Mouse (Mus musculus): ENCODE measurements around the gene Car5b. TPM values are rescaled to one million over a fixed set of nuclear protein-coding genes. Genes with fewer than 3 reads are reported as not detected.

Gene Car5b
- polyA plus RNA-seq, 1 experiment from 2014 or later, result 1.2 TPM

GRCm38 (mm10) chrX:163938587-163938986 lies 89.2 kb downstream of the Car5b start:
- no peaks in the 10 kb centered on the region for H3K4me1 ChIP-seq (ENCODE audit: control insufficient read depth, insufficient read depth, low read depth, low read length)

GRCm38 (mm10) chrX:163934731-163935130 lies 93.1 kb downstream of the Car5b start:
- 81% methylated on average over 8 of the region's 8 CpGs for WGBS
- no peaks in the 10 kb centered on the region for H3K4me1 ChIP-seq (ENCODE audit: control insufficient read depth, insufficient read depth, low read depth, low read length)
- ATAC-seq, result no peak
- no peak overlapping the region for H3K4me3 ChIP-seq (ENCODE audit: low read length)
- no peak overlapping the region for H3K27ac ChIP-seq (ENCODE audit: low read depth, low read length)
- H3K9ac ChIP-seq (ENCODE audit: low read depth, low read length), result no peak overlapping the region
- H3K9me3 ChIP-seq (ENCODE audit: control insufficient read depth, low read length), result no peaks in the 10 kb centered on the region
- H3K36me3 ChIP-seq (ENCODE audit: control insufficient read depth, insufficient read depth, low read length), result no peaks in the 10 kb centered on the region
- no peak overlapping the region for H3K4me2 ChIP-seq (ENCODE audit: low read length)
- no peaks in the 10 kb centered on the region for H3K27me3 ChIP-seq (replicated peaks; ENCODE audit: control insufficient read depth, insufficient read depth, low read length)

More at GRCm38 (mm10) chrX:163938587-163938986, 89.2 kb downstream of the Car5b start:
- no peak overlapping the region for H3K4me2 ChIP-seq (ENCODE audit: low read length)
- no peak overlapping the region for H3K4me3 ChIP-seq (ENCODE audit: low read length)
- H3K27ac ChIP-seq (ENCODE audit: low read depth, low read length), result no peak overlapping the region
- H3K9ac ChIP-seq (ENCODE audit: low read depth, low read length), result no peak overlapping the region
- H3K36me3 ChIP-seq (ENCODE audit: control insufficient read depth, insufficient read depth, low read length), result peaks cover 4% of the 10 kb centered on the region
- ATAC-seq, result no peak
- no peaks in the 10 kb centered on the region for H3K27me3 ChIP-seq (replicated peaks; ENCODE audit: control insufficient read depth, insufficient read depth, low read length)
- H3K9me3 ChIP-seq (ENCODE audit: control insufficient read depth, low read length), result no peaks in the 10 kb centered on the region
- 94% methylated on average over 6 of the region's 6 CpGs for WGBS

GRCm38 (mm10) chrX:163929550-163929949 lies 98.2 kb downstream of the Car5b start:
- H3K27me3 ChIP-seq (replicated peaks; ENCODE audit: control insufficient read depth, insufficient read depth, low read length), result no peaks in the 10 kb centered on the region
- H3K4me3 ChIP-seq (ENCODE audit: low read length), result no peak overlapping the region
- no peaks in the 10 kb centered on the region for H3K36me3 ChIP-seq (ENCODE audit: control insufficient read depth, insufficient read depth, low read length)
- H3K9me3 ChIP-seq (ENCODE audit: control insufficient read depth, low read length), result no peaks in the 10 kb centered on the region
- no peak for ATAC-seq
- no peaks in the 10 kb centered on the region for H3K4me1 ChIP-seq (ENCODE audit: control insufficient read depth, insufficient read depth, low read depth, low read length)
- H3K4me2 ChIP-seq (ENCODE audit: low read length), result no peak overlapping the region
- H3K27ac ChIP-seq (ENCODE audit: low read depth, low read length), result no peak overlapping the region
- H3K9ac ChIP-seq (ENCODE audit: low read depth, low read length), result no peak overlapping the region

Other genes starting within 250 kb of the Car5b start
- gene Ap1s2, start 119.0 kb downstream of the Car5b start, polyA plus RNA-seq (2015; fragmentation: Nextera tagmentation; extraction: Ambion mirVana), result 131 and 138 TPM in 2 replicates
- 55.6 and 60.1 TPM in 2 replicates for gene Zrsr2, start 69.3 kb downstream of the Car5b start, polyA plus RNA-seq (2015; fragmentation: Nextera tagmentation; extraction: Ambion mirVana)
- gene Siah1b, start 48.5 kb upstream of the Car5b start, polyA plus RNA-seq (2015; fragmentation: Nextera tagmentation; extraction: Ambion mirVana), result 16.9 and 18.1 TPM in 2 replicates
- 0.20 and 0.29 TPM in 2 replicates for gene Cltrn, start 60.8 kb upstream of the Car5b start, polyA plus RNA-seq (2015; fragmentation: Nextera tagmentation; extraction: Ambion mirVana)
- 0.49 and 1.1 TPM in 2 replicates for gene Ace2, start 111.3 kb upstream of the Car5b start, polyA plus RNA-seq (2015; fragmentation: Nextera tagmentation; extraction: Ambion mirVana)
- gene Bmx, start 230.2 kb upstream of the Car5b start, polyA plus RNA-seq (2015; fragmentation: Nextera tagmentation; extraction: Ambion mirVana), result 0.41 and 0.69 TPM in 2 replicates
- 4.6 and 5.7 TPM in 2 replicates for gene Pir, start 241.4 kb upstream of the Car5b start, polyA plus RNA-seq (2015; fragmentation: Nextera tagmentation; extraction: Ambion mirVana)

Measured in hindbrain, embryonic 16.5 days (tissue).